Mouse (Mus musculus) heart, postnatal 4 days (tissue): ENCODE measurements at regions not wholly inside any gene's neighbourhood (a gene's known extent, or its start where the extent isn't known, plus 50 kb on each side); places are given as distances from the start of the nearest gene placed in this dataset.

Experiments
- DNase-seq: peaks from one replicate; pipeline ENCODE4 v3.0.0; 2021

DNA sequence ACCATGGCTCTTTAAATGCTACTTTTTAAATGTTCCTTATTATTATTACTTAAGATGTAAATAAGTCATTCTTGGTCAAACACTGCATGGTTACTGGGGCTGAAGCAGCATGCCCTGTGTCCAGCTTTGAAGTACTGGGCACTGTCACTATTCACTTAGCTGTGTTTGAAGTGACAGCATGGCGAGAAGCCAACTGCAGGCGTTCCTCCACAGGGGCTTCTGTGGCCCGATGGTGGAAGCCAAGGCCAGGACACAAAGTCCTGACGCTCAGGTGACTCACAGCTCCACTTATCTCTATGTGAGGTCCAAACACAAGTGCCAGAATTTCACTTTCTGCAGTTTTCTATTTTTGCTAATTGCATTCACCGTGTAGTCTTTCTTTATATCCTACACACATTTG lies 65.3 kb downstream of the Cdca7 start:
- DNase-seq = peak; percentile 70

DNA sequence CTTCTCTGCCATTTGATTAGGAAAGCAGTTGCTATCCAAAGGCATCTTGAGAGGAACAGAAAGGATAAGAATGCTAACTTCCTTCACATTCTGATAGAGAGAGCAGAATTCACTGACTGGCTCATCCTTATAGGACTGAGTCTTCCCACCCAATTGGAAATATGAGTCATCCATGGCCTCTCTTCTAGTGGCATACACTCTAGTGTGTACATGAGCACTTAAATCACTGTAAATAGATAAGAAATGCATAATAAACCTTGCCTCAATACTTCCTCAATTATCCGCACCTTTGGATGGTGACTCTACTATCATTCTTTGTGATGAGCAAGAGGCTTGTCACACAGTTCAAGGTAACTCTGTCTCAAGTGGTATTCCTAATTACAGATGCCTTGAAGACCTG lies 69.5 kb downstream of the Cdca7 start:
- no peak for DNase-seq

DNA sequence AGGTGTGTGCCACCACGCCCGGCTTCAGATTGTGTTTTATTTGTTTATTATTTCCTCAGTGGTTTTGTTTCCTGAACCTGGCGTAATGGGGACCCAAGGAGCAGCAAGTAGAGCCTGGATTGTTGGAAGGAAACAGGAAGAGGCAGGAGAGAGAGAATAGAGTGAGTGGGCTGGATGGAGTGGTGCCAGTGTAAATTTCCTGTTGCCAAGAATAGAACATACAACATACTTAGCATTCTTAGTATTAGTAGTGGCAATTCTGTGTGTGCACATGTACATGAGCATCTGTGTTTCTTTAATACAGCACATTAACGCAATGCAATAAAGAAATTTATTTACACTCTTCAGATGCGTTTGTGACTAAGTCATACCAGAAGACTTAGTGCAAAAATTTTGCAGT lies 70.5 kb downstream of the Cdca7 start:
- DNase-seq = peak; percentile 55

DNA sequence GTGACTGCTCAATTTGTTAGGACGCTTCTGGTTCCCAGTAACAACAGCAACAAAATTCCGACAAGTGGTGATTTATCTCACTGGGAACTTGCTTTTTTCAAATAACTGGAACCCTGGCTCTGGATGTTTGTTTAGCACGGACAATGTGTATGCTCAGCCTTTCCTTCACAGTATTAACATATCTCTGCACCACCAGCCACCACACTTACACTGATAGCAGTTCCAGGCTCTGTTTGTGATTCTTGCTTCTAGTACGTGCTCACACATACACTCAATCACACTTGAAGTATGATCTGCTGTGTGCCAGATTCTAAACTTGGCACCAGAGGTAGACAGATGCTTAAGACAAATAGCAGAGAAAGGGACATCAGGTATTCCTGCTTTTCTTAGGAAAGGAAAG lies 71.0 kb downstream of the Cdca7 start:
- no peak for DNase-seq

DNA sequence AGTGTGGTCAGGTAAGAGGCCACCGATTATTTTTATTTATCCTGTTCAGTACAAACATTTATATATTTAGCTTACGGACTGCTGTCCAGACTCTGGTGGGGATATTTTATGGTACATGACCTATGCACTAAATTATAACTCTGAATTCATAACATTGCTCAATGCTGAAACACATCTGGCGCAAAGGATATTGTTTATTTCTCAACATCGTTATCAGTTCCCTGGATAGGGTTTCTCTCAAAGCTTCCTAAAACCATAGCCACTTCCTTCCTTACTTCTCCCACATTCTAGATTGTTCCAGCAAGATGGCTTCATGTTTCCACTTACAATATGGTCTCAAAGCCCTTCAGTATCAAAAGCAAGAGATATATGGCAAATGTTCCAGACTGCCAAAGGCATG lies 75.3 kb downstream of the Cdca7 start:
- DNase-seq = no peak

DNA sequence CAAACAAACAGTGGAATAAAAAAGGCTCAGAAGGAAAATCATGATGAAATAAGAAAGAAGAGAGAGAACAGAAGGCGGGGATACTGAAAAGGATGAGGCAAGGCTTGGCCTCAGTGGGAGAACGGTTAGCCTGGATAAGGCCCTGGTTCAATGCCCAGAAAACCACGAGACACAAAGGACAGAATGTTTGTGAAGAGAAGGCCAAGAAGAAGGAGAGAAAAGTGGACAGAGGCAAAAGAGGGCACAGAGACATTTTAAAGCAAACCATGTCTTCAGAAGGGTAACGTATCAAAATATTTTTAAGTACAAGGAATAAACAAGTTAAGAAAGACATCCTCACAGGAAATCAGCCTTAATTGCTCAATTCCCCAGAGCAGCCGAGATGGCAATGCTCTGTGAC lies 78.6 kb downstream of the Cdca7 start:
- DNase-seq = peak; percentile 57

DNA sequence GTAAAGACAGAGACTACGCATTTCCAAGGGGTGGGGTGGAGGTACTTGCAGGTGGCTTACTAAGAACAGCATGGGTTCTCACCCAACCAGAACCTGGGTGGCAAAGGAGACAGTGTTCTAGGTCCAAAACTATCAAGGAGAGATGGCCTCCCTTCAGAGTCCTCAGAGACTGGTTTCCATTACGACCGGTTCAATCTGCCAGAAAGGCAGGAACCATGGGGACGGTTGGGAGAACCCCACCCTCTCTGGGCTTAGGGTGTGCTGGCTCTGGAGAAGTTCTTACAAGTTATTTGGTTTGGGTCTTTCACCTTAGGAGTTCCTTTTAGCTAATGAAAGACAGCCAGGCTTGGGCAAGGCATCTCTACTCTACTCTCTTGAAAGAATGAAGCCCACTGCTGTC lies 79.2 kb downstream of the Cdca7 start:
- DNase-seq = no peak

DNA sequence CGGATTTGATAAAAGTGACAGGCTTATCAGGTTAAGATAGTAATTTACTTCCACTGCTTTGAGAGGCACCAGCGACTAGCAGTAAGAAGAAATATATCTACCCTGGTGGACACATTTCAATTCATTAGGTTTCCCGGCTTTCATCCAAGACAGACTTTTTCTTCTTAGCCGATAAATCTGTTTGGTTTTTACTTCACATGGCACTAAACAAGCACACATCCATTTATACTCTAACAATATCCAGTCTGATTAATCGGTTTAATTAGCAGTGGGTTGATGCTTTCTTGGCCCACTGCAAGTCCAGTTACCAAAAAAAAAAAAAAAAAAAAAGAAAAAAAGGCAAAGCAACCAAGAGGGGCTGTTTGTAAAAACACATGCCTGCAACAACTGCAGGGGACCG lies 79.6 kb downstream of the Cdca7 start:
- no peak for DNase-seq

DNA sequence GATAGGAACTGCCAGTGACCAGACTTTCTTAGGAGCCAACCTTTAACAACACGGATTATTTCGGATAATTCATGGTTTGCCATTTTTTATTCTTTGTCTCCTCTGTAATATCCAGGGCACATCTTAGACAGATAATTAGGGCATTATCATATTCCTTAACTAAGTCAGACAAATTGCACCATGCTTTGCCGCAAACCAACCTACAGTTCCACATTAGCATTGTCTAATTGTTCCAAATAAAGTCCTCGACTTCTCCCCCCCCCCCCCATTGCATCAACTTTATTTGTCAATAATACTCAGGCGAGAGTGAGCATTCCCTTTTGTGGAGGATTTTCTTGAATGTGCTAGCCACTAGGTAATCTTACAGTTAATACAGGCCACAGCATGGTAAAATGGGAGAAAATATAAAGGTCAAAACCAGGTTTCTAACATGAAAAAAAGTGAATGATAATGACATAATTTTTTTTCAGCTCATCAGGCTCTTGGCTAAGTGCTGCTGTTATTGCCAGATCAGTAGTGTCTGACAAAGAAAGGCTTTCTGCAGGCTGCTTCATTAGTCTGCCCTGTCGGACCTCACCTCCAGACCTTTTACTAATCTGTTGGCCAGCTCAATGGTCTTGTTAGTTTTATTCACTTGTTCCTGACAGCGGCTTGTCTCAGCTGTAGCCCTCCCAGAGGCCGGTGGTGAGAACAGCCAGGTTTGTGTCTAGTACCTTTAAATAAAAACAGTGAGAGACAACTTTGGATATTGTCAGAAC lies 80.3 kb downstream of the Cdca7 start:
- no peak for DNase-seq

DNA sequence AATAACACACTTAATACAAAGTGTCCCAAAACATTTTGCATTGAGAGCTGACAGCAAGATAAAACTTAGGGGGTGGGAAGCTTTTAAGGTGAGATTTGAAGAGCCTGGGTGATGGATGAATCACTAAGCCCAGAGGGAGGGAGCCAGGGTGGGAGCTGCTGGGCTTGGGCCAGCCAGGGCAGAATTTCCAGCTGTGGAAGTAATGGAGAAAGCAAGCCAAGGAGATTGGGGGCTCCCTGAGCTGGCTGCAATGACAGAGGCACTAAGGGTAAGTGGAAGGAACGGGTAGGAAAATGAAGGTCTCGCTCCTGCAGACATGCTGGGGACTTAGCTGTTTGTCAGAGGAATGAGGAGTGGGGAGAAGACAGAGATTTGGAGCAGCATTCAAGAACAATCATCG lies 81.2 kb downstream of the Cdca7 start:
- peak; percentile 17 for DNase-seq

DNA sequence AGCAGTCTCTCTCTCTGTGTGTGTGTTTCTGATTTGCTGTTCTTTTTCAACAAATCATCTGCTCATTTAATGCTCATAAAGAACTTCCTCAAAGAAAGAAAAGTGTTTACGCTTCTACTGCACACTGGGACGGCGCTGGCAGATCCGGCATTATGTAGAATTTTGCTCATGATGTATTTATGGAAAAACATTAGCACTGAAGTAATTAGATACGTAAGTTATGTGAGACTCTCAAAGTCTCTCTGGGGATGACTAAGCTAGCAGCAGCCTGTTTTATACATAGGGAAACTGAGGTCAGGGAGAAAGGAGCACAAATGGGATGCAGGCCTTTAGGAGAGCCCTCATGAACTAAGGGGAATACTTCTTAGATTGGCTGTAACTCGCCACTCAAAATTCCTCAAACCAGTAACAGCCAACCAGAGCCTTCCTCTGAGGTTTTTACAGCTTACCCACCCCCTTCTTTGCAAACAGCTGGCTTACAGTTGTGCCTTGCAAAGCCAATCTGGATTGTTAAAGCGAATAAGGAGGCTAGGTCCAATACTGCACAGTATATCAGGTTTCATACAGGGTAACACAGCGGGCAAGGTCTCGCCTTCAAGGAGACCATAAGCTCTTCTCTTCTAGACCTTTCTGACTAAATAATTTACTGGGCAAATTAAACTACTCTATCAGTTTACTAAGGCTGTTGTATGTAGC lies 81.8 kb downstream of the Cdca7 start:
- no peak for DNase-seq

DNA sequence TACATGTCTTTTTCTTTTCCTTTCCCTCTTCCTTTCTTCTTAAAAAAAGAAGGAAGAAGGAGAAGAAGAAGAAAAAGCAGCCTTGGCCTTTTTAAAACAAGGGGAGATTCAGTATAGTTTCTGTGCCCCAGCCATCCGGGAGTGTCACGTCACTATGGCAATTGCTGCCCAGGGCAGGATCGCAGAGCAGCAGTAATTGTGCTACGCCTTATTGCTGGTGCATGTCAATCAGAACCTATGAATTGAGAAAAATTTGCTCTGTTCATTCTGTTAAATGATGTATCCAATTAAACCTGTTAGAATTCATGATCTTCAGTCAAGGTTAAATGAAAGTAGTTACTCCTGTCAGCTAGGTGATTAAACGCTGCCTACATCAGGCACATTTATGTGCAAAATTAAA lies 85.4 kb downstream of the Cdca7 start:
- DNase-seq = no peak

DNA sequence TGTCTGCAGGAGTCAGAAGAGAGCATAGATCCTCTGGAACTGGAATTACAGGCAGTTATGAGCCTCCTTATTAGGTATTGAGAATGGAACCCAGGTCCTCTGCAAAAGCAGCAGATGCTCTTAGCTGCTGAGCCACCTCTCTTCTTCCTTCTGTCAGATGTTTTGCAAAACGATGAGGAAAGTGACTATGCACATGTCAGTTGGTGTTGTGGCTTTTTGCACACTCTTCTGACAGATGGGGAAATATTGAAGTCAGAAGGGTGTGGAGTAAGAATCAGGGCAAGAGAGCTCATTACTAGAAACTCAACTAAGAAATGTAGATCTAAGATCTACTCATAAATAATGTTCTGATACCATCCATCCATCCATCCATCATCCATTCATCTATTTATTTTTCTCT lies 102.4 kb downstream of the Cdca7 start:
- DNase-seq = no peak

DNA sequence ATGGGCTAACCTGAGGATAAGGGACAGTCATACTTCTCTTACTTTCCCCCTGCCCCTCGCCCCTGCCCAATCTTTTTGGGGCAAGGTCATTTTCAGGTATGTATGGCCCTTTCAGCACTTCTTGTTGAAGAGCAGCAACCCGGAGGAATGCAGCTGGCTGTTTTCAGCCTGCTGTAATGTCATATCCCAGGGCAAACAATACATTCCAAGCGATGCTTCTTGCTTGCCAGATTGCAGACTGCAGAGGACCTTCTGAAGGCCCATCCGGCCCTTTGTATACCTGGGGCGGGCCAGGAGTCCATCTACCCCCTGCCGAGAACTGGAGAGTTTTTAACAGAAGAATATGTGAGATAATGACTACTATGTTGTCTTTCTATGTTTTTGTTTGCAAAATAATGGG lies 105.2 kb downstream of the Cdca7 start:
- DNase-seq = no peak

DNA sequence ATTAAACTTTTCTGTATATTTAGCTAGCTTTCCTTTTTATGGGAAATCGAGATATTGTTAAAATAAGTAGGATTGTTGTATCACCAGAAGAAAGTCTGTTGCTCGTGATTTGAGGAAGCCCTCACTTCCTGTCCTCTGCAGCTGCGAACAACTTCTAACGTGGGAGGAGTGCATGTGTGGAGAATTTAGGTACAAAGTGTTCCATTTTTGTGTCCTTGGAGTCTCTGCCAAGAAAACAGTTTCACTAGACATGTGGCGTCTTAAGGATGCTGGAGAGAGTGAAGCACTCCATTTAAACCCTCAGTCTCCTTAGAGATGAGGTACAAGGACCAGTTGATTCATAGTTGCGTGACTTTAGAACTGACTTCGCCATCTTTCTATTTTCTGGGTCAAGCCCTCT lies 112.9 kb downstream of the Cdca7 start:
- DNase-seq = no peak

DNA sequence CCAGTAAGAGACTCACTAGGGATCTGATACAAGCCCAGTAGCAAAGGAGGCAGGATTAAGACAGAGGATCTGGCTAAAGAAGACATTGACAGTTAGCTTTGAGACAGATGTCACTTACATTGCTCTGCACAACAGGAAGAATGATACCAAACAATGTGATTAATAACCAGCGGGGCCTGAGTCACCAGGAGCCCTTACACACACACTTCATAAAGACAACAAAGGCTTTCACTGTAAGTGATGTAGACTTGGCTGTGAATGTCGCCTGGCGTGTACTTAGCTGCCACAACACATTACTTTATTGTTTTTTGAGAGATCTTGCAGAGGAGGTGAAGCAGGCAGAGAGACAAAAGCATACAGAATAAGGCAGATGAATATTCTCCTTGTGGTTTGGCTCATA lies 116.1 kb downstream of the Cdca7 start:
- no peak for DNase-seq

DNA sequence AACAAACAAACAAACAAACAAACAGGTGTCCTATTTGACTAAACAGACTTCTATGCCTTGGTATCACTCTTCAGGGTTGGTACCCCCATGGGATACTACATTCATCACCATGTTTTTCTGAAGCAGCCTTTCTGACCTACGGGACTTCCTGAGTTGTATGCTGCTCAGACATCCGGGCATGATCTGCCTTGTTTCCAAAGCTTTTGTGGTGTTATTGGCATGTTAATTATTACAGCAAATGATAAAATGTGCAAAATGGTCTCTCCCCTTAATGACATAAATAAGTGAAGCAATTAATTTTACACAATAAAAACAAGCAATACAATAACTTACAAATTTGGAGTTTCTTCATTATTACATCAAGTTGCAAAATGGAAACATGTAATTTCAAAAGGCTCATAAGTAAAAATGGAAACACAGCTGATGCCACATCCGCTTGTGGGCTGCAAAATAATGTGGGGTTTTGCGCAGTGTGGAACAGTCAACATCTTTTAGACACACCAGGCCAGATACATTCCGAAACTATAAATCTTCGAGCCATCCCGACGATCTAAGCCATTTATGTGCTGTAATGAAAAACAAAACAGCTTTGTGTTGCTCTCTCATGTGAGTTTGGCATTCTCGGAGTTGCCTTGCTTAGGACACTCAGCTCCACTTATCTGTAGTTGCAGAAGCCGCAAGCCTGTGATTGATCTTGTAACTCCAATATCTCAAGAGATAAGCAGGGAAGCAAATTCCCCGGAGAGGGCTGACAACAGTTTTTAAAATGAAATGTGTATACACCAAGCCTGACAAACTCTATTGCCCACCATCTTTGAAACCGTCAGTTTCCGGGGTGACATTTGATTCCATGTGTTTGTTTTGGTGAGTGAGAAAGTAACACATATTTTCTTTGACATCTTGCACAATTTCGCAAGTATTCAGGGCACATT lies 121.3 kb downstream of the Cdca7 start:
- DNase-seq = no peak

DNA sequence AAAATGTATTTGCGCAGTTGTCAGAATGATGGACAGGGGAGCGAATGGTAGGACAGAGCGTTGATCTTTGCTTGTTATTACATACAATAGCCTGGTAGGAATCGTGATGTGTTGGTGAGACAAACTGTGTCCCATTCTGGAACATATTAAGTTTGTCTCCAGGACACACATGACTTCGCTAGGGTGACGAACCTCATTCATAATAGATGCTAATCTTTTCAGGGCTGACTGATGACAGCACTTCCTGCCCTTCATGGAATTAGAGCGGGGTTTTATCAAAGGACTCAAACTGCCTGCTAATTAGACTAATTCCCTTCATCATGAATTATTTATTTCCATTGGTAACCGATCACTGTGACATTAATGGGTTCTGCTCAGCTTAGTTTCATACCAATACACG lies 122.0 kb downstream of the Cdca7 start:
- no peak for DNase-seq

DNA sequence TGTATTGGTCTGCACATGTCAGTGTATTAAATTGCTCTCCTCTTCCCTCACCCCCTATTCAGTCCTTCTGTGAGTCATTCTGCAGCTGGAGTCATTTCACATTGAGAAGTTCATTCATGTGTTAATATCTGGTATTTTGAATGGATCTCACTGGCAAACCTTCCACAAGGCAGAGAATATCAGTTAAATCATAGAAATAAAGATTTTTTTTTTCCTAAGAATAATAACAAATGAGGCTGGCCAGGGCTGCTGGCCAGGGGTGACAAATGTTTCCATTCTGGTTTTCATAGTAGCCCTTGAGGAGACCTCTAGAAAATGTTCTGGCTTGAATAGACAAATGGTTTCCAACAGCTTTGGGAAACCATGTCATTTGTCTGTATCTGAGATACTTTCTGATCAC lies 124.8 kb downstream of the Cdca7 start:
- DNase-seq = no peak

DNA sequence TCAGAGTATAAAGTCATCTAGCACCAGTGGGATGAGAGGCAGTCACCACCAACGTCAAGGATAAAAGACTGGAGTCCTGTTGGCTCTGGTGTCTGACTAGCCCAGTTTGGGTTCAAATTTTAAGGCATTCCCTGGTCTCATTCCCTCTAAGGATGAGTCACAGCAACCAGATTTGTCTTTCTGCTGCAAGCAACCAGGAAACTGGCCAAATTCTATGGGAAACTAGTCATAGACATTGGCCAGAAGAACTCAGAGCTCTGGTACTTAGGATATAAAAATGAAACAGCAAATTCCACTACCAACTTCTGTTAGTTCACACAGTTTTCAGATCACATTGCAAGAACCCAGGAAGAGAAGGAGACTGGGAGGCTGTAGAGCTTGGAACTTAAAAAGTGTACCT lies 126.2 kb downstream of the Cdca7 start:
- no peak for DNase-seq

DNA sequence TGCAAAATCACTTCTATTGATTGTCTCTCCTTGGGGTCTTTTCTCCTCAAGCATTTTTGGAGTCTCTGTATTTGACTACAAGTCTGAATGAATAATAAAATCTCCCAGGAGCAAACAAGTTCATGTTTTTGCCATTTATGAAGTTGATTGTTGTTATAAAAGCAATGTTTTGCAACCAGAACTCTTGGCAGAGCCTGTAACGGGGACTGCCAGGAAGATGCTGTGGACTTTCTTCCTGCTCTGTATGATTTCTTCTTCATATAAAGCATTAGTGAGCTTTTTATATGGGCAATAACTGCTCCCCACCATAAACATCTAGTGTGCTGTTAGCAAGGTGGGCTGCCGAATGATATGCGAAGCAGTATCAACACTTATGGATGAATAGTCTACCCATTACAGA lies 136.3 kb downstream of the Cdca7 start:
- no peak for DNase-seq

DNA sequence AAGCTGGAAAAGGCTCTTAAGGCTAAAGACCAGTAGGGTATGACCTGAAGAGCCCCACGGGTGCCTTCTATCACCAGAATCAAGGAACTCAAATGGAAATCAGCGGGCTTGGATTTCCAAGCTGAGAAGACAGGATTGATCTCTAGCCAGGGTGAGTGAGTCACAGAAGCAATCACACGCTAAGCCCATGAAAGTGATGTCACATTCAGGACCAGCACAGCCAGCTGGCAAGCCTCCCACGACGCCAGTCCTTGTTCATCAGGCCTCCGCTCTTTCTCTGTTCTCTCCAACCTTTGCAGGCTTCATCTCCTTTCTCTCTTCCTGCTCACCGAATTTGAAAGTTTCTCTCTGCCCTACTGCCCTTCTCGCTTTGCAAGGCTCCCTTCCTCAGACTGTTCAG lies 138.3 kb downstream of the Cdca7 start:
- DNase-seq = peak; percentile 86

DNA sequence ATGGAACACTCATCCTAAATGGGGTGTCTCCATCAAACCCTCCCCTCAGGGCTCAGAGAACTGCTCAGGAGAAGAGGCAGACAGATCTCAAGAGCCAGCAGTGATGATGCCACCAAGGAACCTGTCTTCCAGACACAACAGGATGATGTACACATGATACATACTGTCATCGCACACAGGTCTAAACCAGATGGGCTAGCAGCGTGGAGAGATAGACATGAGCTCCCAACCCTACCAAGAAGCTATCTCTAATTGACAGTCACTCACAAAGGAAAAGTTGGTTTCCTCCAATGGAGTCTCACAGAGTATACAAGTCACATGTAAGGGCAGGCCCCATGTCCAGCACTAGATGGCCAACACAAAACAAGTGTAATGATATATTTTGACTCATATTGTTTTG lies 139.9 kb downstream of the Cdca7 start:
- DNase-seq = no peak
